Mouse (Mus musculus): ENCODE measurements around the gene Kcnj13. TPM values are rescaled to one million over a fixed set of nuclear protein-coding genes. Genes with fewer than 3 reads are reported as not detected.

Gene Kcnj13
- 1 to 10 TPM in 1 of 2 experiments, under 1 TPM in 1; 0.27 to 3.4 TPM for total RNA-seq (2021)

DNA sequence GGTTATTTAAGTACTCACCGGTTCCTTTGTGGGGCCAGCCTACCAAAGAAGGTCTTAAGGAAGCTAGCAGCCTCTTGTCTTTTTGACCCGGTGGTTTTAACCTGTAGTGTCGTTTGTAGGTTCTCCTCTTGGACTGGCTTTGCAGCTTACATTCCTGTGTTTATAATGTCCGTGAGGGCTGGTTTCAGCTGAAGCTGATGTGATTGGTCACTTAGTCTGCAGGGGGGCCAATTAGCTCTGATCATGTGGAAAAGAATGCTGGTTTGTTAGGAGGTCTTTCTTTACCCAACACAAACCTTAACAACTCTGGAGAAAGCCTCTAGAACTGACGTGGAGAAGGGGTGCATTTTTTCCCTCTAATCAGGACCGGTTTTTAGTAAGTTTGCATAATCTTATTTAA, at the start of gene Kcnj13:
TSS of gene Kcnj13 (minus strand) at position 136 of the 400 bp plus-strand sequence.
- DNase-seq: no peak

DNA sequence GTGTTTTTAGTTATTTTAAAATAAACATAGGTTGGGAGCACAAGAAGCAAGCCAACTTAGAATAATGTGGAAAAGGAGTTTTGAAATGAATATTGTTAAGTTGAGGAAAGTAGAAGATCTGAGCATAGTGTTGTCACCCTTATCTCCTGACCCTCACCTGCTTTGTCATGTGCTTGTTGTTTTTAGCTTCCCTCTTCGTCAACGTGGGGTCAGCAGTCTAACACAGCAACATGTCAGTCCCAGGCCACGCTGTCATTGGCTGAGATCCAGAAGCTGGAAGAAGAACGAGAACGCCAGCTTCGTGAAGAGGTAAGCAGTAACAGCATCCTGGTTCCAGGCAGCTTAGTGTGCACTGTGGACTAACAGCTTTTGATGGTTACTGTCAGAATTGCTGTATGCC, 42.1 kb upstream of the Kcnj13 start:
- no peak for DNase-seq

DNA sequence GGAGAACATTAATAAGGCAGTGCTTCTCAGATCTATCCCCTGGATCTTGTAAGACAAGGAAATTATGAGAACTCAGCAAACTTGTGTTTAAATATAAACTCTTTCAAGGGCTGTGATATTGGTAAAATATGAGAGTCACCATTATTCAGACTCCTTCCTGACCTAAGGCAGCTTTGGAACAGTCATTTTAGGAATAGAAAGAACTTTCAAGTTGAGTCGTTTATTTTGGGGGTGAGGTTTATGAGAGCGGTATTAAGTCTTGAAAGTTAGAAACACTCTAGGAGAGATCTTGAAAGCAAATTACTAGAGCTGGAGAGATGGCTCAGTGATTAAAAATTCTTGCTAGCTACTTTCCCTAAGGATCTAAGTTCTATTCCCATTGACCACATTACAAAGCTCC, 40.6 kb upstream of the Kcnj13 start:
- DNase-seq: no peak

DNA sequence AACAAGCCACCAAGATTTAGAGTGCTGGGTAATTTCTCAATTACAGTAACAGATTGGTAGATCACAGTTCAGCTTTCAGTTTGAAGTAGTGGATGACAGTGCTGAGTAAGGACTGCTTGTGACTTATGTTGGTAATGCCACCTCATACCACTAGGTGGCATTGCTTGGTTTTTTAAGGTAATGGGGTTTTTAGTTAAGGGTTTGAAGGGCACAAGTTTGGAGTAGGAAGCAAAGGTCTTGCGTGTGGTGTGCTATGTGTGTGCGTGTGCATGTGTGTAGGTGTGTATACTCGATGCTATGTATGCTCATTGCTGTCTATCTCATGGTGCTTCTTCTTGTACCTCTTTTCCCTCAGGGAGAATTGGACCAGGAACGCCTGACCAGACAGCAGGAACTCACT, 24.2 kb upstream of the Kcnj13 start:
- no peak for DNase-seq

DNA sequence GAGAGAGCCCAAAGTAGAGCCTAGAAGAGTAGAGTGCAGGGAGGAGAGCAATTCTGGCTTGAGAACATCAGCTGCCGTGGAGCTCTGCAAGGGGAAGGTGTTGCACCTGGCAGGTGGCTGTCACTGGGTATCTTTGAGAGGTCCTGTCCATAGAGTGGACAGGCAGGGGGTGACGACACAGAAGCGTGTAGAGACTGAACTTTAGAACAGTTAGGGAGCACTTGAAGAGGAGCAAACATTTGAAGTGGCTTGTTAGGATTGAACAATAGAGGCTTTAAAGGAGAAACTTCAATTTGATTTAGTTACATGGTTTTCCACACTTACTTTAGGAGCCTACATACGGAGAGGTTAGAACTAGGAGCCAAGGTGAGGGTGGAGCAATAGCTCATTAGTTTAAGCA, 14.9 kb upstream of the Kcnj13 start:
- DNase-seq: no peak

DNA sequence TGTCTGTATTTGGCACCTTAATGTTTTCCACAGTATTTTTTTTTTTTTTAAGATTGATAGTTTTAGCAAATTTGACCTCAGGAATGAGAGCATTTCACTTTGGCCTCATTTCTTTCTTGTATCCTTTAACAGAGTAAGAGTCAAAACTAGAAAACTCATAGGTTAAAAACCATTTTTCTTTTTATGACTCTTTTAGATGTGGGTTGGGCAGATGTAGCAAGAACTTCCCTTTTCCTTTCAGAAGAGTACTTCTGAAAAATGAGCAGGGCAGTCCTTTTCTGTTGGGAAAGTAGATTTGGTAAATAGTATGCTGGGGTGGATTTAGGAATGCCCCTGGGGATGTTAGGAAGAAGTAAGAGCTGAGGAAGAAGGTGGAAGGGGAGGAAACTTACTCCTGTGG, 11.5 kb upstream of the Kcnj13 start:
- DNase-seq: no peak

DNA sequence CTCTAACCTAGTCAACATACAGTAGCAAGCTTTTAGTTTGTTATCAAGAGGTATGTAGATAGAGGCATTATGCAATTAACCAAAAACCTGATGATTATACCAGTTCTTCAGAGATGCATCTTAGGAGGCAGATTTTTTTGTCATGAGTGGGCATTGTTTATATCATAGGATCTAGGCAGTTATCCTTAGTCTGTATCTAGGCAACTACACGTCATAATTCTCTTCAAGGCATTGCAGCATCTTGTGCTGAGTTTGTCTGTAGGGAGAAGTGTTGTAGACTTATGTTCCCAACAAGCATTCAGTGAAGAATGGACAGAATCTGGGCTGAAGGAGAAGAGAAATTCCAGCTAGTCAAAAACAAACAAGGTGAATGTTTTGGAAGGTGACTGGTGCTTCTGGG, 10.2 kb upstream of the Kcnj13 start:
- DNase-seq: no peak

DNA sequence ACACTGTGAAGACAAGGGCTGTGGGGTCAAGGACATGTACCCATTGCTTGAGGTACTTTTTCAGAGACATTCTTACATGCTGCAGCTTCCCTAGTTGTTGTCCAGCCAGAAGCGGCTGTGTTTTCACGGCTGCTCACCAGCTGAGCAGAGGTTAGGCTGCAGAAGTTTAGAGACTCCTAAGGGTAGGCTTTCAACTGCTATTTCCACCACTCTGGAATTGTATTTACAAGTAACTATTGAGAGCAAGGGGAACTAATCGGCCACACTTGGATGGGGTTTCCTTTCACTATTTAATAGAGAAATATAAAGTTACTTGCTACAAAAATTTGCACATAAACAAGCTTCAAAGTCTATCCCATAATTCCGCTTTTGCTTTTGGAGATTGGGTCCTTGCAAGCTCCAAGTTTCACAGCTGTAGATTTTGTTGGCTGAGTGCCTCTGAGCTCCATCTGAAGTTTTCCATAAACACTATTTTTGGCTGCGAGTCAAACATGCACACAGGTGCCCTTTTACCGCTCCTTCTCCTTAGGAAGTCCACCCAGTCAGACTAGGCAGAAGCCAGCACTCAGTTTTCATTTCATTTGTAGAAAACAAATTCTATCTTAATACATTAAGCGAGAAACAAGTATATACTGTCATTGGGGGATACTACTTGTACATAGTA, 2.5 kb upstream of the Kcnj13 start:
- DNase-seq: no peak

DNA sequence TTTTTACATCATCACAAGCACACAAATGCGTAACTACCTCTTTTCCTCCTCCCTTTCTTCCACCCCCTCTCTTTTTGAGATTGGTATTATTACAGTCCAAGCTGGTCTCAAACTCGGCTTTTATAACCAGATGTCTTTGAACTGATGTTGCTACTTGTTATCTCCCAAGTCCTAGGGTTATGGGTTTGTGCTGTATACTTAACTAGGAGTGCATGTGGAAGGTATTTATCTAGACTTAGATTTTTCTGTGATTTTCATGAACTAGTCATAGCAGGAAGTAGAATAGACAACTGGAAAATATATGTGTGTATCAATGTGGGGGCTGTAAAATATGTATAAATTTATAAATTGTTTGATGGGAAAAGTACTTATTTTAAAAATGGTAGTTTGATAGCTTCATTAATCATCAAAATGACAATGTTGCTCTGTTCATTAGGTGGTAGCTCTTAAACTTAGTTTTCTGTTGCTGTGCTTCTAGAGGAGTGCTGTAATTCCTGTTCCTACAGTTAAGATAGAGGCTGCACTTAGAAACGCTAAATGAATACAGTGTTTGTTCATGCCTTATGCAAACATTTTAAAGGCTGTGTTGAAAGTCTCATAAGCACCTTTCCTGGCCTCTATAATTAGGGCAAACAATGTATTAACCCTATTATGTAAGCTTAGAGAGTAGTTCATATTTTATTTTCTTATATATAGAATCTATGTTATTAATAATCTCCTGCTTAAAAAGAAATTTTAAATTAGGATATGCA, 909 bp downstream of the Kcnj13 start:
- no peak for DNase-seq

DNA sequence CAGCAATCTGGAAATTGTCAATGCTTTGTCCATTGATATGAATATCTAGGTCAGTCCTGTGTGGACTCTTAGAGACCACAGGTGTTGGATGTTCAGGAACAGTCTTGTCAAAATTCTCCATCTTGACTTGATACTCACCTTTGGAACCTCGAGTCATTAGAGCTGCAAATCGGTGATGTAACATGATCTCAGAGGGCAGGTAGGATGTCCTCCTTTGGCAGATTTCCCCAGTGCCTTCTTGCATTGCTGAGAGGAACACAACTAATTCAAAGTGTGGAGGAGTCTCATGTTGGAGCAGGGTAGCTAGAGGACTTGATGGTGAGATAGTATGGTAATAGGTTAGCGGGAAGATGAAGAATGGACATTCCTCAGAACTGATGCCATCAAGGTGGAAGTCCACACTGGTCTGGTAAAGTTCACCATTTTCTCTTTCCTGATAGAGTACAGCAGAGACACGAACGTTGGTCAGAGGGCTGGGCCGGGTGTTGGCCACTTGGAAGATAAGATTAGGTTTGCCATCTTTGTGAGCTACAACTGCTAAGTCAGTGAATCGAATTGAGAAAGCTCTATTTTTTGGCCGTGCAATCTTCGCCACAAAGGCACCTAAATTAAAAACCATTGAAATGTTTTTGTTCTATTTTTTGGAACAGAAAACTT, 8.0 kb downstream of the Kcnj13 start:
- no peak for DNase-seq

DNA sequence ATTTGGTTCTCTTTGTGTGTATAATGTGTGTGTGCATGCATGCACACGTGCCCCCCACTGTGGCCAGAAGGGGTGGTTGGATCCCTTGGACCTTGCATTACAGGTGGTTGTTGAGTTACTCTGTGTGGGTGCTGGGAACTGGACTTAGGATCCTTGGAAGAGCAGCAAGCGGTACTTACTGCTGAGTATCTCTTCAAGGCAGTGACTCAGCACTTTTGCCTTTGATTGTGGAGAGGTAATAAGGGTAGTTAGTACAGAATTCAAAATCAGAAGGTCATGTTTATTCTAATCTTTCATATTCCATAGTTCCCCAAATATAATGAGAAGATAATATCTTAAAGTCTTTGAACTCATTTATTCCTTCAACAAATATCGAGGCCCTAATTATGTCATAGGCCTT, 13.4 kb downstream of the Kcnj13 start:
- DNase-seq: no peak

DNA sequence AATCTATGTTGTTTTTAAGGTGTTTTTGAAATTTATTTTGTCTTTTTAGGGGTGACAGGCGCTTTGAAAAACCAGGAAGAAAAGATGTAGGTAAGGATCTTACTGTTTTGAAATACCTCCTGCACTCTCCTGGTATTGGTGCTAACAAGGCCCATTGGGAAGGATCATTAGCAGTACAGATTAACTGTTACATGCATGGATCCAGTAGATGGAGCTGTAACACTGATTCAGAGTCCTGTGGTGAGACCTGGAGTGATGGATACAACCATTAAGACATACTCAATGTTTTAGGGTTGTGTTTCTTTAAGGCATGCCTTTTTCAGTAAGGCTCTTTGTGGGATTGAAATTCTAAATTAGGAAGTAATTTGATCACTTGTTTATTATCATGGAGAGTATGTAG, 14.6 kb downstream of the Kcnj13 start:
- no peak for DNase-seq

DNA sequence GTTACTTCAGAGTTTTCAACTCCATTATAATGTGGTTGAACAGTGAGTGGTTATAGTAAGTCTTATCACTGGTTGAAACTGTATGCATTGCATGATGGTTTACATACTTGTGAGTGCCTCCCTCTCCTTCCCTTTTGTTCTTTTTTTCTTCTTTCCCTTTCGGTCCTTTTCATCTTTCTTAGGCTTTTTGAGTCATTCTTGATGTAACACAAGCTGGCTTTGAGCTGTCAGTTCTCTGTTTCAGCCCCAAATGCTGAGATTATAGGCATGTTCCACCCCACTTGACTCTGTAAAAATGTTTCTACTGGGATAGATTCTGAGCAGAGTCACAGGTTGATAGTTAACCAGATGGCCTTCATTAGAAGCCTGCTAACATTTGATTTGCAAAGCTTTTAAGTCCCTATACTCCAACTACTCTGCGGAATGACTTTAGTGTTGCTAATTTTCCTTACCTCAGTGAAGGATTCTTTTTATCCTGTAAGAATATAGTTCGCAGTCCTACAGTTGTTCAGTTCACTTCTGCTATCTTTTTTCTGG, 16.4 kb downstream of the Kcnj13 start:
- no peak for DNase-seq

DNA sequence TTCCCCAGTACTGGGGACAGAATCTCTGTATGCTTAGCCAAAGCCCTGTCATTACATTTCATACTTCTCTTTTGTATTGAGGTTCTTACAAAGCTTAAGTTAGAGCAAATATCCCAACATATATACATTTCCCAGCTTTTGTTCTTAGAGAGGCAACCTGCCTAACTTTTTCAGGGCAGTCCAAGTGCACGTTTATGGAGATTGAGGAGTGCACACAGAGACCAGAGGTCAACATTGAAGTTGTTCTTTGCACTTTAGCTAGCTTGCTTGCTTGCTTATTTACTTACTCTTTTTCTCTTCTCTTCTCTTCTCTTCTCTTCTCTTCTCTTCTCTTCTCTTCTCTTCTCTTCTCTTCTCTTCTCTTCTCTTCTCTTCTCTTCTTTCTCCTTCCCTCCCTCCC, 34.3 kb downstream of the Kcnj13 start:
- no peak for DNase-seq

DNA sequence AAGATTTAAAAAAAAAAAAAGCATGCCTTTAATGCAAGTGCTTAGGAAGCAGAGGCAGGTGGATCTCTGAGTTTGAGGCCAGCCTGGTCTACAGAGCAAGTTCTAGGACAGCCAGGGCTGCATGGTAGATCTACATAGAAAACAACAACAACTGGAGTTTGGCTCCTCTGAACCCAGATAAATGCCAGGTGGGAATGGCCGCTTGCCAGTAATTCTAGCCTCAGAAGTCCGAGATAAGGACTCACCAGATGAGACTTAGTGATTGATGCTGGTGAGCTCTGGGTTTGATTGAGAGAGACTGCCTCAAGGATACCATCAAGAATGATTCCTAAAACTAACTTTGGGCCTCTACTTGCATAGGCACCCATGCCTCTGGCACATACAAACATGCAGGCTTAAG, 44.0 kb downstream of the Kcnj13 start:
- no peak for DNase-seq

Other genes starting within 250 kb of the Kcnj13 start
- 1 to 10 TPM; 1.3 to 2.4 TPM for gene Ecel1, start 238.2 kb downstream of the Kcnj13 start, total RNA-seq (2021)
- under 1 TPM in 1 of 2 experiments, not detected in 1; 0.15 TPM for gene Prss56, start 211.4 kb downstream of the Kcnj13 start, total RNA-seq (2021)
- gene Chrnd, start 204.1 kb downstream of the Kcnj13 start, total RNA-seq (2021): not detected
- not detected for gene Chrng, start 190.1 kb downstream of the Kcnj13 start, total RNA-seq (2021)
- gene Eif4e2, start 180.8 kb downstream of the Kcnj13 start, total RNA-seq (2021): 10 to 100 TPM; 58.2 to 60.3 TPM
- gene Efhd1, start 130.4 kb downstream of the Kcnj13 start, total RNA-seq (2021): 10 to 100 TPM; 17.1 to 17.9 TPM
- gene Gigyf2, start 67.7 kb downstream of the Kcnj13 start, total RNA-seq (2021): 100 to 1,000 TPM; 121 to 130 TPM
- not detected for gene Snorc, start 75.5 kb upstream of the Kcnj13 start, total RNA-seq (2021)
- under 1 TPM; 0.30 to 0.33 TPM for gene Neu2, start 115.2 kb upstream of the Kcnj13 start, total RNA-seq (2021)
- 10 to 100 TPM; 91.3 to 99.4 TPM for gene Ngef, start 179.1 kb upstream of the Kcnj13 start, total RNA-seq (2021)
- gene Inpp5d, start 225.6 kb upstream of the Kcnj13 start, total RNA-seq (2021): 10 to 100 TPM; 14.8 to 20.7 TPM